ENCODE assay signal across 24 mouse cellular contexts in the genomic region with DNA sequence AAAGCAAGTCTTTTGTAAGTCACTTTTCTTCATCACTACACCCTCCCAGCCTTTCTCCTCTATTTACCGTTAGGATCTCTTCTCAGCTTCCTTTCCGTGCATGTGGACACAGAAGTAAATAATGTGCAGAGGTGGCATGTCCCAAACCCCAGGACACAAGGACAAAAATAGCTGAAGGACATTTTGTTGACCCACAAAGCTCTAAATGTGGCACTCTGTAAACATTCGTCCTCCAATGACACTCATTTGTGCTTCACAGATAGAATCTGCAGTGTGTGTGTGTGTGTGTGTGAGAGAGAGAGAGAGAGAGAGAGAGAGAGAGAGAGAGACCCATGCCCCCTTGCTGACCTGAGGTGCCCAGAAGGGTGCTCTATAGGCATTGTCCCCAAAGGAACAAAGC.
DNase-seq lines count a peak whose midpoint lies in the region; ATAC-seq and TF ChIP-seq lines count a peak whose summit lies in the region.
"Had no signal": no experiment of that assay in that cellular context is flagged by ENCODE, and none has a peak within 500 bp of the region (broad histone marks: within the 10 kb centered on the region; RNA-seq: fewer than 3 reads in every experiment).

No protein-coding gene starts in this region.

- no peaks in the 10 kb centered on the region for H3K79me2 ChIP-seq in heart, adult 2 months (replicated peaks; ENCODE audit: control insufficient read depth, insufficient read depth, low read length)

- no peaks in the 10 kb centered on the region for H3K36me3 ChIP-seq in forebrain, embryonic 12.5 days (replicated peaks)
- no peaks in the 10 kb centered on the region for H3K36me3 ChIP-seq in forebrain, embryonic 14.5 days (ENCODE audit: control insufficient read depth, insufficient read depth, low read length)
- no peaks in the 10 kb centered on the region for H3K36me3 ChIP-seq in heart, postnatal 0 days (replicated peaks; ENCODE audit: control insufficient read depth, insufficient read depth, low read length)
- no peaks in the 10 kb centered on the region for H3K36me3 ChIP-seq in heart, adult 2 months (ENCODE audit: control insufficient read depth, insufficient read depth, low read length)
- no peaks in the 10 kb centered on the region for H3K36me3 ChIP-seq in liver, postnatal 0 days (replicated peaks; ENCODE audit: insufficient read depth, low read length)
- H3K36me3 ChIP-seq: embryonic facial prominence, embryonic 10.5 days; embryonic facial prominence, embryonic 12.5 days; forebrain, embryonic 15.5 days; G1E had no signal

- ATAC-seq in forebrain, embryonic 12.5 days (ENCODE audit: low FRiP score): no peak
- no peak for ATAC-seq in forebrain, embryonic 14.5 days
- no peak for ATAC-seq in heart, postnatal 0 days (ENCODE audit: insufficient read depth, low read depth)
- ATAC-seq in liver, postnatal 0 days: peak; percentile 77
- ATAC-seq: activated CD4-positive, CD25-positive, alpha-beta regulatory T cell, adult 4 months; CD4-positive, CD25-positive, alpha-beta regulatory T cell, adult 4 months; forebrain, embryonic 15.5 days; forebrain, postnatal 0 days; Patski had no signal

- DNase-seq in forebrain, embryonic 14.5 days (ENCODE audit: low spot score): no peak
- DNase-seq in heart, postnatal 0 days (ENCODE audit: low spot score): no peak
- DNase-seq in heart, adult 2 months: no peak
- no peak for DNase-seq in liver, postnatal 0 days
- DNase-seq in liver: no peak
- DNase-seq: adrenal gland, adult 8-10 months; adrenal gland, postnatal 14 days; adrenal gland, postnatal 36 days; B cell, adult 2 months; cerebellum, adult 11-12 months; cerebellum, adult 2 months; cerebellum, adult 9-10 months; cerebellum, postnatal 10 days; cerebellum, postnatal 25 days; forebrain, postnatal 0 days had no signal

- 0 out of 2 replicates have a peak overlapping the region, but pooled peaks have one; percentile 5 for H3K27ac ChIP-seq in forebrain, embryonic 12.5 days
- no peak overlapping the region for H3K27ac ChIP-seq in forebrain, embryonic 14.5 days (ENCODE audit: low read depth, low read length)
- H3K27ac ChIP-seq in heart, postnatal 0 days (ENCODE audit: low read depth): peak overlapping the region; percentile 20; the same call in 1 of the 2 replicates
- no peak overlapping the region for H3K27ac ChIP-seq in heart, adult 2 months
- no peak overlapping the region; the same call in 1 of the 2 replicates for H3K27ac ChIP-seq in liver, postnatal 0 days (ENCODE audit: low read depth)
- H3K27ac ChIP-seq: embryonic facial prominence, embryonic 10.5 days; embryonic facial prominence, embryonic 12.5 days; forebrain, embryonic 15.5 days had no signal

- H3K9me3 ChIP-seq in forebrain, embryonic 12.5 days: no peaks in the 10 kb centered on the region
- H3K9me3 ChIP-seq in forebrain, embryonic 14.5 days (replicated peaks; ENCODE audit: control insufficient read depth, low read length): no peaks in the 10 kb centered on the region
- no peaks in the 10 kb centered on the region for H3K9me3 ChIP-seq in heart, postnatal 0 days (replicated peaks; ENCODE audit: control insufficient read depth, low read length)
- no peaks in the 10 kb centered on the region for H3K9me3 ChIP-seq in liver, postnatal 0 days (ENCODE audit: low read length)
- H3K9me3 ChIP-seq: embryonic facial prominence, embryonic 10.5 days; embryonic facial prominence, embryonic 12.5 days; forebrain, embryonic 15.5 days had no signal

- 89% methylated on average over 3 of the region's 3 CpGs for WGBS in forebrain, embryonic 12.5 days
- WGBS in forebrain, embryonic 14.5 days: 85% methylated on average over 3 of the region's 3 CpGs
- WGBS in heart, postnatal 0 days: 51% methylated on average over 3 of the region's 3 CpGs
- WGBS in heart, adult 2 months: 61% methylated on average over 3 of the region's 3 CpGs
- 63% methylated on average over 3 of the region's 3 CpGs for WGBS in liver, postnatal 0 days (ENCODE audit: insufficient replicate concordance)

- intact Hi-C loops in heart, adult 2 months (cut with DNase I): no loop called here

- H3K4me1 ChIP-seq in forebrain, embryonic 12.5 days: no peaks in the 10 kb centered on the region
- no peaks in the 10 kb centered on the region for H3K4me1 ChIP-seq in forebrain, embryonic 14.5 days (ENCODE audit: control insufficient read depth, insufficient read depth, low read length)
- H3K4me1 ChIP-seq in heart, postnatal 0 days (ENCODE audit: control insufficient read depth, insufficient read depth): no peaks in the 10 kb centered on the region
- no peaks in the 10 kb centered on the region; the same call in 1 of the 2 replicates for H3K4me1 ChIP-seq in heart, adult 2 months (ENCODE audit: control insufficient read depth, insufficient read depth, low read length)
- H3K4me1 ChIP-seq in liver, postnatal 0 days (ENCODE audit: insufficient read depth): no peaks in the 10 kb centered on the region
- H3K4me1 ChIP-seq: embryonic facial prominence, embryonic 12.5 days; forebrain, embryonic 15.5 days had no signal

- no peak overlapping the region for H3K4me2 ChIP-seq in forebrain, embryonic 12.5 days
- H3K4me2 ChIP-seq in forebrain, embryonic 14.5 days (ENCODE audit: low read length): no peak overlapping the region
- no peak overlapping the region for H3K4me2 ChIP-seq in heart, postnatal 0 days (ENCODE audit: low read depth, low read length)
- H3K4me2 ChIP-seq in liver, postnatal 0 days (ENCODE audit: low read depth, low read length): no peak overlapping the region
- H3K4me2 ChIP-seq: embryonic facial prominence, embryonic 12.5 days; forebrain, embryonic 15.5 days had no signal

- no peak overlapping the region for H3K4me3 ChIP-seq in forebrain, embryonic 12.5 days (replicated peaks)
- H3K4me3 ChIP-seq in forebrain, embryonic 14.5 days (ENCODE audit: low read depth, low read length): no peak overlapping the region
- no peak overlapping the region for H3K4me3 ChIP-seq in heart, postnatal 0 days (ENCODE audit: low read depth, low read length)
- H3K4me3 ChIP-seq in heart, adult 2 months: no peak overlapping the region
- no peak overlapping the region for H3K4me3 ChIP-seq in liver, postnatal 0 days (ENCODE audit: low read depth, low read length)
- H3K4me3 ChIP-seq: embryonic facial prominence, embryonic 10.5 days; embryonic facial prominence, embryonic 12.5 days; forebrain, embryonic 15.5 days had no signal

- no peak for TF ChIP-seq POLR2A in heart, adult 2 months (IDR thresholded peaks at IDR 0.05; ENCODE audit: insufficient read depth, low read depth, low read length)

- H3K27me3 ChIP-seq in forebrain, embryonic 12.5 days: no peaks in the 10 kb centered on the region
- no peaks in the 10 kb centered on the region for H3K27me3 ChIP-seq in forebrain, embryonic 14.5 days (replicated peaks; ENCODE audit: control insufficient read depth, insufficient read depth, low read length)
- no peaks in the 10 kb centered on the region for H3K27me3 ChIP-seq in heart, postnatal 0 days (ENCODE audit: control insufficient read depth, insufficient read depth, low read length)
- H3K27me3 ChIP-seq in heart, adult 2 months (ENCODE audit: control insufficient read depth, insufficient read depth, low read length): no peaks in the 10 kb centered on the region
- H3K27me3 ChIP-seq in liver, postnatal 0 days (ENCODE audit: insufficient read depth, low read length): no peaks in the 10 kb centered on the region
- H3K27me3 ChIP-seq: CH12.LX; embryonic facial prominence, embryonic 12.5 days; forebrain, embryonic 15.5 days; Patski had no signal

- no peak for TF ChIP-seq EP300 in heart, postnatal 0 days (IDR thresholded peaks at IDR 0.05; ENCODE audit: low read depth)
- no peak for TF ChIP-seq EP300 in heart, adult 2 months (IDR thresholded peaks at IDR 0.05; ENCODE audit: insufficient read depth, low read depth, low read length)
- TF ChIP-seq EP300 in liver, postnatal 0 days (IDR thresholded peaks at IDR 0.05; ENCODE audit: low read depth): no peak

- no peak for TF ChIP-seq CTCF in heart, postnatal 0 days (IDR thresholded peaks at IDR 0.05; ENCODE audit: low read depth)
- no peak for TF ChIP-seq CTCF in heart, adult 2 months (IDR thresholded peaks at IDR 0.05)
- no peak for TF ChIP-seq CTCF in liver, postnatal 0 days (IDR thresholded peaks at IDR 0.05; ENCODE audit: low read depth)

- H3K9ac ChIP-seq in forebrain, embryonic 12.5 days: no peak overlapping the region
- no peak overlapping the region for H3K9ac ChIP-seq in forebrain, embryonic 14.5 days (ENCODE audit: low read length)
- no peak overlapping the region for H3K9ac ChIP-seq in heart, postnatal 0 days (replicated peaks; ENCODE audit: low read depth, low read length)
- no peak overlapping the region for H3K9ac ChIP-seq in heart, adult 2 months (ENCODE audit: low read depth, low read length)
- H3K9ac ChIP-seq in liver, postnatal 0 days (replicated peaks): no peak overlapping the region
- H3K9ac ChIP-seq: embryonic facial prominence, embryonic 12.5 days; forebrain, embryonic 15.5 days; forebrain, postnatal 0 days had no signal

Comparison
In these comparisons a context has a peak if more than half of its experiments do, and no peak if none do; other contexts are left out.
1. H3K27ac ChIP-seq: peak in forebrain, embryonic 12.5 days (single experiment) and heart, postnatal 0 days (single experiment); none in forebrain, embryonic 14.5 days (single experiment), heart, adult 2 months (single experiment) and liver, postnatal 0 days (single experiment).